Mouse (Mus musculus) embryonic facial prominence, embryonic 11.5 days (tissue): Measurements from ENCODE around the gene Abcc3. TPM values are rescaled to one million over a fixed set of nuclear protein-coding genes. Genes with fewer than 3 reads are reported as not detected.
A peak's percentile ranks its signal among the peaks of the same experiment; 100 is the strongest.

Experiments
- ATAC-seq: fragments of 200-750 bp; cut with Nextera tagmentation; replicated peaks from 2 replicates; pipeline ENCODE4 v1.8.0; 2017; ENCODE audit warnings: low read depth; ENCODE audit not compliant: insufficient number of reproducible peaks, low FRiP score, low TSS enrichment
- DNase-seq: peaks from one replicate; pipeline ENCODE4 v3.0.0-alpha.2; 2015; ENCODE audit warnings: low spot score
- H3K27ac ChIP-seq: fragments of 300-500 bp; sonication (generic); replicated peaks from 2 replicates; pipeline ENCODE4 v1.5.1; 2014; ENCODE audit warnings: mild to moderate bottlenecking, low read depth, low read length, control low read depth
- H3K27me3 ChIP-seq: fragments of 300-500 bp; sonication (generic); 2 replicates; pipeline ENCODE4 v1.6.1; 2014; ENCODE audit warnings: mild to moderate bottlenecking, low read length, moderate library complexity, mixed read lengths; ENCODE audit not compliant: control insufficient read depth, insufficient read depth
- H3K36me3 ChIP-seq: fragments of 300-500 bp; sonication (generic); replicated peaks from 2 replicates; pipeline ENCODE4 v1.6.1; 2014; ENCODE audit warnings: low read depth, mild to moderate bottlenecking, low read length, moderate library complexity, mixed read lengths; ENCODE audit not compliant: control insufficient read depth, insufficient read depth
- H3K4me1 ChIP-seq: fragments of 300-500 bp; sonication (generic); 2 replicates; pipeline ENCODE4 v1.6.1; 2014; ENCODE audit warnings: low read length, mixed read lengths; ENCODE audit not compliant: control insufficient read depth, insufficient read depth
- H3K4me2 ChIP-seq: fragments of 300-500 bp; sonication (generic); 2 replicates; pipeline ENCODE4 v1.6.1; 2014; ENCODE audit warnings: low read depth, mild to moderate bottlenecking, control low read depth, low read length, moderate library complexity
- H3K4me3 ChIP-seq: fragments of 300-500 bp; sonication (generic); 2 replicates; pipeline ENCODE4 v1.5.1; 2014; ENCODE audit warnings: low read depth, low read length, control low read depth
- H3K9ac ChIP-seq: fragments of 300-500 bp; sonication (generic); replicated peaks from 2 replicates; pipeline ENCODE4 v1.6.1; 2014; ENCODE audit warnings: mild to moderate bottlenecking, control low read depth, low read length
- H3K9me3 ChIP-seq: fragments of 300-500 bp; sonication (generic); replicated peaks from 2 replicates; pipeline ENCODE4 v1.6.1; 2016; ENCODE audit warnings: mild to moderate bottlenecking, low read length, inconsistent platforms, mixed read lengths; ENCODE audit not compliant: control insufficient read depth
- WGBS: fragments of 180-500 bp; shearing (Covaris S2); extraction: QIAGEN DNeasy Blood & Tissue Kit; methylation state at CpG from one replicate; pipeline ENCODE4 v1.1.7; 2014; 5-methylcytosine and 5-hydroxymethylcytosine counted together
- polyA plus RNA-seq: library from polyadenylated mRNA; unstranded; fragments of >200 nt; fragmentation: Nextera tagmentation; extraction: Ambion mirVana; gene quantifications from 2 replicates; pipeline ENCODE4 v1.2.1, GENCODE M21; 2014

The Abcc3 gene
- polyA plus RNA-seq, 1 experiment from 2014 or later: 0.63 TPM

GRCm38 (mm10) chr11:94425215-94425614, 32.4 kb upstream of the Abcc3 start:
- no peaks in the 10 kb centered on the region; the same call in 1 of the 2 replicates for H3K4me1 ChIP-seq
- no peak overlapping the region for H3K4me2 ChIP-seq
- H3K27me3 ChIP-seq: no peaks in the 10 kb centered on the region
- no peak for ATAC-seq
- DNase-seq: no peak
- H3K9ac ChIP-seq: no peak overlapping the region
- H3K36me3 ChIP-seq: peaks cover 8% of the 10 kb centered on the region
- WGBS: 41% methylated on average over 5 of the region's 5 CpGs
- no peak overlapping the region for H3K27ac ChIP-seq
- no peak overlapping the region for H3K4me3 ChIP-seq
- no peaks in the 10 kb centered on the region for H3K9me3 ChIP-seq

DNA sequence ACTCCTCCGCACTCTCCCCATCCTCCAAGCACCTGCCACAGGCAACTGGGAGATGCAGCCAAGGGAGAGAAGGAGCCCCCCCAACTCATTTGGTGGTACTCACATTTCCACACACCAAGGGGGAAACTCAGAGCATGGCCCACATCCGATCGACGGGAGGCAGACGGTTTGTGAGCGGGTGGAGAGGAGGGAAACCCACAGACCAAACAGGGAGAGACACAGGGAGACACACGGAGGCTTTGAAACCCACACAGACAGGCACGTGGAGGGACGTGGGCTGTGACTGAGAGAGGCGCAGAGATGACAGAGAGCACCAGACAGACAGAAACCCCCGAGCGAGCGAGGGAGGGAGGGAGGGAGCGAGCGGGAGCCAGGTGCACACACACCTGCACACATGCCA, 31.6 kb upstream of the Abcc3 start:
- Histone ChIP-seq H3K9ac (no peak overlapping the region), H3K27ac (no peak overlapping the region), H3K4me1 (no peaks in the 10 kb centered on the region; the same call in 1 of the 2 replicates), H3K4me3 (no peak overlapping the region), H3K4me2 (no peak overlapping the region), H3K36me3 (peaks cover 8% of the 10 kb centered on the region), H3K9me3 (no peaks in the 10 kb centered on the region), H3K27me3 (no peaks in the 10 kb centered on the region)
- no peak for DNase-seq
- no peak for ATAC-seq
- WGBS: 64% methylated on average over 15 of the region's 15 CpGs

DNA sequence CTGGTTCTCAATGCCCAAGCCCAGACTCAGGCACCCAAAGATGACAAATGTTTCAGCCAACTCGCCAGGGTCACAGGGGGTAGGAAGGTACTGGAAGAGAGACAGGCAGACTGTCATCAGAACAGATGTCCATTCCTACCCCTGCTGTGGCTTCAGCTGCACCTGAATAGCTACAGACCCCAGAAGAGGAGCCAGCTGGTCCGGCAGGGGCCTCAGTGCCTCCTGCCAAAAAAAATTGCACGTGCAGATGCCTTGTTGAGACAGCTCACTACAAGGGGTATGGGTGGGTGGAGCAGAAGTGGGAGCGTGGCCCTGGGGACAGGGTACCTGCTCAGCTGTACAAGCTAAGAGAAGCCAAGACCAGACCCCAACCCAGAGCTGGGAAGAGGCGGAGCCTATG, 31.1 kb upstream of the Abcc3 start:
- Histone ChIP-seq H3K4me3 (no peak overlapping the region), H3K4me2 (no peak overlapping the region), H3K27ac (no peak overlapping the region), H3K9me3 (no peaks in the 10 kb centered on the region), H3K27me3 (no peaks in the 10 kb centered on the region), H3K4me1 (no peaks in the 10 kb centered on the region; the same call in 1 of the 2 replicates), H3K9ac (no peak overlapping the region), H3K36me3 (peaks cover 8% of the 10 kb centered on the region)
- no peak for ATAC-seq
- WGBS: 60% methylated on average over 5 of the region's 5 CpGs
- DNase-seq: no peak

GRCm38 (mm10) chr11:94420991-94421390, 28.2 kb upstream of the Abcc3 start:
- Histone ChIP-seq H3K4me2 (no peak overlapping the region), H3K9me3 (no peaks in the 10 kb centered on the region), H3K4me3 (no peak overlapping the region), H3K4me1 (no peaks in the 10 kb centered on the region), H3K36me3 (peaks cover 3% of the 10 kb centered on the region; the same call in 1 of the 2 replicates), H3K9ac (no peak overlapping the region), H3K27me3 (no peaks in the 10 kb centered on the region), H3K27ac (no peak overlapping the region)
- WGBS: 61% methylated on average over 6 of the region's 6 CpGs
- ATAC-seq (no peak), DNase-seq (no peak)

- Histone ChIP-seq H3K4me3 (no peak overlapping the region), H3K27ac (no peak overlapping the region), H3K9ac (no peak overlapping the region), H3K27me3 (no peaks in the 10 kb centered on the region), H3K9me3 (no peaks in the 10 kb centered on the region), H3K4me1 (no peaks in the 10 kb centered on the region; the same call in 1 of the 2 replicates), H3K4me2 (no peak overlapping the region), H3K36me3 (no peaks in the 10 kb centered on the region; the same call in 1 of the 2 replicates)
- no peak for ATAC-seq
- DNase-seq: peak; percentile 34
- 42% methylated on average over 7 of the region's 7 CpGs for WGBS
These were observed 27.5 kb upstream of the Abcc3 start for GRCm38 (mm10) chr11:94420325-94420724.

- no peaks in the 10 kb centered on the region for H3K9me3 ChIP-seq
- H3K4me1 ChIP-seq: no peaks in the 10 kb centered on the region; the same call in 1 of the 2 replicates
- H3K27ac ChIP-seq: no peak overlapping the region
- H3K36me3 ChIP-seq: no peaks in the 10 kb centered on the region; the same call in none of the 2 replicates
- no peak overlapping the region for H3K4me2 ChIP-seq
- no peaks in the 10 kb centered on the region for H3K27me3 ChIP-seq
- 60% methylated on average over 10 of the region's 10 CpGs for WGBS
- H3K9ac ChIP-seq: no peak overlapping the region
- ATAC-seq (0 out of 2 replicates have a peak, but pooled peaks have one; percentile 21), DNase-seq (no peak)
- no peak overlapping the region for H3K4me3 ChIP-seq
These were observed 26.4 kb upstream of the Abcc3 start for GRCm38 (mm10) chr11:94419004-94419727.

GRCm38 (mm10) chr11:94414042-94414441, 21.2 kb upstream of the Abcc3 start:
- Histone ChIP-seq H3K27ac (no peak overlapping the region), H3K4me3 (no peak overlapping the region), H3K27me3 (no peaks in the 10 kb centered on the region), H3K4me2 (no peak overlapping the region), H3K4me1 (no peaks in the 10 kb centered on the region; the same call in 1 of the 2 replicates), H3K36me3 (no peaks in the 10 kb centered on the region; the same call in 1 of the 2 replicates), H3K9ac (no peak overlapping the region), H3K9me3 (no peaks in the 10 kb centered on the region)
- ATAC-seq (no peak), DNase-seq (no peak)
- 64% methylated on average over 4 of the region's 4 CpGs for WGBS

GRCm38 (mm10) chr11:94413516-94413915, 20.7 kb upstream of the Abcc3 start:
- no peak for ATAC-seq
- Histone ChIP-seq H3K27ac (no peak overlapping the region), H3K4me2 (no peak overlapping the region), H3K27me3 (no peaks in the 10 kb centered on the region), H3K9ac (no peak overlapping the region), H3K4me3 (no peak overlapping the region), H3K36me3 (no peaks in the 10 kb centered on the region; the same call in 1 of the 2 replicates), H3K4me1 (no peaks in the 10 kb centered on the region; the same call in 1 of the 2 replicates), H3K9me3 (no peaks in the 10 kb centered on the region)
- WGBS: 38% methylated on average over 8 of the region's 8 CpGs
- no peak for DNase-seq
